Mouse (Mus musculus) ovary, adult 18-20 months (tissue): Measurements from ENCODE around the gene Gpatch1.

ENCODE experiments used
- DNase-seq: peaks from one replicate; pipeline ENCODE4 v3.0.0; 2022; ENCODE audit warnings: low spot score, mixed read lengths

Gene Gpatch1

GRCm38 (mm10) chr7:35234361-35235245 lies 83.6 kb downstream of the Gpatch1 start:
- peak; percentile 93 for DNase-seq

- no peak for DNase-seq
Observed at GRCm38 (mm10) chr7:35233861-35234260, 84.4 kb downstream of the Gpatch1 start.

GRCm38 (mm10) chr7:35232796-35233455 lies 85.3 kb downstream of the Gpatch1 start:
- DNase-seq = no peak

- DNase-seq = no peak
Observed at GRCm38 (mm10) chr7:35230333-35230732, 87.9 kb downstream of the Gpatch1 start.
